Comparison of ENCODE assay signal across 14 mouse cellular contexts in the genomic region with DNA sequence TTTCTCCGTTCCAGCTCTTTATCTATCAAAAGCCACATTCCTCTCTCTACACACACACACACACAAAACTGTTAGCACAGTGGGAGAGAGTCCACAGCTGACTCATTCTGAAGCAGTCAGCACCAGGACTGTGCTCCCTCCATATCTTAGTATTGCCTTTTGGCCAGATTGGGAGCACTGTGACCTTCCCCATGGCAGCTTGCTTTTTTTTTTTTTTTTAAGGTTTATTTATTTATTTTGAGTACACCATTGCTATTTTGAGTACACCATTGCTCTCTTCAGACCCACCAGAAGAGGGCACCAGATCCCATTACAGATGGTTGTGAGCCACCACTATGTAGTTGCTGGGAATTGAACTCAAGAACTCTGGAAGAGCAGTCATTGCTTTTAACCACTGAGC. TPM values are rescaled to one million over a fixed set of nuclear protein-coding genes. Genes with fewer than 3 reads are reported as not detected.
DNase-seq lines count a peak whose midpoint lies in the region; ATAC-seq and TF ChIP-seq lines count a peak whose summit lies in the region.
"Had no signal": no experiment of that assay in that cellular context is flagged by ENCODE, and none has a peak within 500 bp of the region (broad histone marks: within the 10 kb centered on the region; RNA-seq: fewer than 3 reads in every experiment).

No protein-coding gene starts in this region.

- ATAC-seq in CD4-positive, CD25-positive, alpha-beta regulatory T cell, adult 4 months = no peak
- ATAC-seq: forebrain, embryonic 14.5 days had no signal

- peak; percentile 33 for DNase-seq in CD4-positive, CD25-positive, alpha-beta regulatory T cell, adult 2 months (ENCODE audit: low read depth, low spot score)
- no peak for DNase-seq in kidney, adult 2 months
- no peak for DNase-seq in kidney, postnatal 4 days
- peak; percentile 24 for DNase-seq in A20 (ENCODE audit: low read depth, low spot score)
- peak; percentile 58 for DNase-seq in ZHBTc4 (ENCODE audit: low read depth, low spot score)
- DNase-seq in right cerebral cortex, postnatal 36 days (ENCODE audit: low spot score in 2 of 2) = no peak
- no peak for DNase-seq in left cerebral cortex, adult 8-10 months (ENCODE audit: low spot score in 2 of 2)
- DNase-seq: cerebellum, adult 18-20 months; heart, postnatal 14 days had no signal

- no peaks in the 10 kb centered on the region for H3K4me1 ChIP-seq in kidney, adult 2 months (ENCODE audit: control insufficient read depth, insufficient read depth, low read length)
- H3K4me1 ChIP-seq: embryonic facial prominence, embryonic 12.5 days; midbrain, embryonic 10.5 days; neural tube, embryonic 15.5 days had no signal

- no peaks in the 10 kb centered on the region for H3K27me3 ChIP-seq in kidney, adult 2 months (replicated peaks; ENCODE audit: control insufficient read depth, insufficient read depth, low read length)
- H3K27me3 ChIP-seq: embryonic facial prominence, embryonic 12.5 days; neural tube, embryonic 15.5 days had no signal

- TF ChIP-seq POLR2A in kidney, adult 2 months (IDR thresholded peaks at IDR 0.05; ENCODE audit: low read depth, low read length) = no peak

- TF ChIP-seq CTCF in kidney, adult 2 months (conservative IDR thresholded peaks at IDR 0.05; ENCODE audit: insufficient read depth, insufficient read length, low read depth, low read length) = peak; percentile 18; the same call in 1 of the 2 replicates

- 74% methylated on average over 1 of the region's 1 CpGs for WGBS in kidney, adult 2 months

- no peak overlapping the region for H3K4me3 ChIP-seq in kidney, adult 2 months (ENCODE audit: insufficient read depth, low read depth, low read length)
- H3K4me3 ChIP-seq: embryonic facial prominence, embryonic 12.5 days; midbrain, embryonic 10.5 days; neural tube, embryonic 15.5 days had no signal

- peaks cover 14% of the 10 kb centered on the region for H3K36me3 ChIP-seq in kidney, adult 2 months (ENCODE audit: control insufficient read depth, insufficient read depth, low read length)

- H3K27ac ChIP-seq in kidney, adult 2 months (ENCODE audit: insufficient read depth, low read depth, low read length) = no peak overlapping the region
- H3K27ac ChIP-seq: embryonic facial prominence, embryonic 12.5 days; midbrain, embryonic 10.5 days; neural tube, embryonic 15.5 days had no signal

RNA-seq across cellular contexts. Expression of gene Luc7l, which starts 16.2 kb away (rescaled TPM):
- 10 to 100 TPM; 59.7 to 67.6 TPM for polyA plus RNA-seq in CD4-positive, CD25-positive, alpha-beta regulatory T cell, adult 4 months (2017; shearing (Covaris generic))
- 16.0 and 17.5 TPM in 2 replicates for polyA plus RNA-seq in kidney, adult 2 months (2012; rRNA removed)
- 10 to 100 TPM; 72.2 to 78.2 (median 75.6) TPM for total RNA-seq in left cerebral cortex, adult 8-10 months (2022)

RNA-seq across cellular contexts. Expression of gene Fam234a, which starts 24.8 kb away (rescaled TPM):
- 10 to 100 TPM; 12.6 to 23.0 TPM for polyA plus RNA-seq in CD4-positive, CD25-positive, alpha-beta regulatory T cell, adult 4 months (2017; shearing (Covaris generic))
- 112 and 124 TPM in 2 replicates for polyA plus RNA-seq in kidney, adult 2 months (2012; rRNA removed)
- total RNA-seq in left cerebral cortex, adult 8-10 months (2022) = 10 to 100 TPM; 21.9 to 23.3 (median 22.3) TPM

Comparison
In these comparisons a context has a peak if more than half of its experiments do, and no peak if none do; other contexts are left out.
1. DNase-seq: peak in CD4-positive, CD25-positive, alpha-beta regulatory T cell, adult 2 months (single experiment), A20 (single experiment) and ZHBTc4 (single experiment); none in kidney, adult 2 months (single experiment), kidney, postnatal 4 days (0 of 2), right cerebral cortex, postnatal 36 days (0 of 2) and left cerebral cortex, adult 8-10 months (0 of 2).